Mouse (Mus musculus) forelimb bud, embryonic 11.5 days (tissue): ENCODE measurements around the gene Il6ra.
"Not testable (repeated sequence)": the region's sequence is repeated elsewhere in the genome, so short reads cannot be mapped to it uniquely, and the experiment has no call there.

Experiments
- DNase-seq: peaks from one replicate; pipeline ENCODE4 v3.0.0-alpha.2; 2012; ENCODE audit warnings: low read depth, low spot score

Il6ra gene

GRCm38 (mm10) chr3:89875781-89876180 is 37.2 kb downstream of the Il6ra start:
- no peak for DNase-seq

DNA sequence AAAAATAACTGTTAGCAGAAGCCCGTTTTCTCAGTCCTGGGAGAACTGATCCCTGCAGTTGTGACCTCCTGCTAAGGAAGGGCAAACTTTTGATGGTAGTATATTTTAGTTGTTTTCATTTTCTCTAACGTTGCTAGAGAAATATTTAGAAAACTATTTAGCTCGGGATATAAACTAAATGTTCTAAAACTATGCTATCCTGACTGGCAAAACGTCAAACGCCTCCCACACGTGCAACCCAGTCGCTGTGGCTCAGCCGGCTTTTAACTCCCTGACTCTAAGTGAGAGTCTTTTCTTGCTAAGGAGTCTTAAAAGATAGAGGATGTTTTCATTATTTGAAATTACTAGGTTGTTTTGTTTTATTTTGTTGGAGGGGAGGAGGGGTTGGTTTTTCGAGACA is 38.0 kb downstream of the Il6ra start:
- no peak for DNase-seq

GRCm38 (mm10) chr3:89874076-89874475 is 38.9 kb downstream of the Il6ra start:
- DNase-seq = no peak

- no peak for DNase-seq
Observed at GRCm38 (mm10) chr3:89872684-89873083, 40.3 kb downstream of the Il6ra start.

DNA sequence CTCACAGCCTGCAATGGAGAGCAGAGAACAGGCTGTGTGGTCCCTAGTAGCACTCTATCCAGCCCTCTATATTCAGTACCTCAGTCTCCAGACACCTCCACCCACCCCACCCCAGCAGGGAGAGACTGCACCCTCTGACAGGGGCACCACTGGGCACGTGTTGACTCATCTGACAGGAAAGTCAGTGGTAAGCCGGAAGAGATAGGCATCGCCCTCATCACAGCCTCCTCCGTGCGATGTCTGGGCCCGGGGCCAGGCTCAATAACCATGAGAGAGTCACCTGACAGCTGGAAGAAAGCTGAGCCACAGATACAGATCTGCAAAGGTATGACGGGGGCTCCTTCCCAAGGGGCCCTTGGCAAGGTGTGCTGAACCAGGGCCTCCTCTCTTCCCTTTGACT is 40.8 kb downstream of the Il6ra start:
- DNase-seq = no peak

DNA sequence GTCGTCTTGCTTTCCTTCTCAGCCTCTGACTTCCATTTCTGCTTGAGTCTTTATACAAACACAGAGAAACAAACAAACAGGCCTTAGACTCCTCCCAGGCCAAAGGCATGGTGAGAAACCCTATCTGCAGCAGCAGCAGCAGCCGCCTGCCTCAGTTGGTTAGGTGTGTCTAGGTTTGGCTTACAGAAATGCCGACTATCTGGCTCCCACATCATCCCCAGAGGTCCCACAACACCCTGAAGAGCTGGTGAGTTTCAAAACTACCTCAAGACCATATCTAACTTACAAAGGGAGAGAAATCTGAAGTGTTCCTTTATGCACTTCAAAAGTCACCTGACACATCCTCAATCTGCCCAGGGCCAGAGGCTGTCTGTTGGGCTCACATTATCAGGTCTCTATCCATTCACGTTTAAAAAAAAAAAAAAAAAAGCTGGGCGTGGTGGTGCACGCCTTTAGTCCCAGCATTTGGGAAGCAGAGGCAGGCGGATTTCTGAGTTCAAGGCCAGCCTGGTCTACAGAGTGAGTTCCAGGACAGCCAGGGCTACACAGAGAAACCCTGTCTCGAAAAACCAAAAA is 41.6 kb downstream of the Il6ra start:
- no peak for DNase-seq

DNA sequence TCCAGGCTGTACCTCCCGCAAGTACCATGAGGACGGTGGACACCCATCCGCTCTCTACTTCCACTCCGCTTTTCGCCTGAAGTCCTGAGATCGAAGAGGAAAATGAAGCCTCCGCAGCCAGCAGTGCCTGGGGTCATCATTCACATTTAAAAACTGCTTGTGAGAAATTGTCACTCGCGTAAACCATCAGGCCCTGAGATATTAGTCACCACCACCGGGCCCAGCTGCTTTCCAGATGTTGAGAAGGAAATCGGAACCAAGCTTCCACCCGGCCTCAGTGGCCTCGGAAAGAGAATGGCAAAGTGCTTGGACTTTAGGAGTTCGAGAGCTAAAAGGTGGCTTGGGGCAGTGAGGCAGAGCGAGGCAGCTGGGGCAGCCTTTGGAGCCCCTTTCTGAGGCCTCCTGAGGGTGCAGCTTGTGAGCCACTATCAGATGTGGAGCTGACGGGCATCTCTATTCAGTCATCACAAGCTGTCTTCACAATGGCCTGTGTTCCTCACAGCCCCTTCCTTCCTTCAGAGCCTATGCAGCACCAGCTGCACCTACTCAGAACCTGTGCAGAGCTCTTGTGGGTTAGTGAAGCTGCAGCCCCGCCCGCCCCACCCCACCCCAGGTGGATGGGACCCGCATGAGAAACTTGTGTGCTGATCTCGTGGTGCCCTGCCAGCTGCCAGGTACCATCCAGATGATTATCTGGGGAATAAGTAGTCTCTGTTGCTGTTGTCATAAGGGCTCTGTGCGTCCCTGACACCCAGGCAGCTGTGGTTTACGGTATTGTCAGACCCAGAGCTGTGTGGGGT is 42.3 kb downstream of the Il6ra start:
- DNase-seq = no peak

- DNase-seq = no peak
Observed at GRCm38 (mm10) chr3:89869556-89869955, 43.4 kb downstream of the Il6ra start.

DNA sequence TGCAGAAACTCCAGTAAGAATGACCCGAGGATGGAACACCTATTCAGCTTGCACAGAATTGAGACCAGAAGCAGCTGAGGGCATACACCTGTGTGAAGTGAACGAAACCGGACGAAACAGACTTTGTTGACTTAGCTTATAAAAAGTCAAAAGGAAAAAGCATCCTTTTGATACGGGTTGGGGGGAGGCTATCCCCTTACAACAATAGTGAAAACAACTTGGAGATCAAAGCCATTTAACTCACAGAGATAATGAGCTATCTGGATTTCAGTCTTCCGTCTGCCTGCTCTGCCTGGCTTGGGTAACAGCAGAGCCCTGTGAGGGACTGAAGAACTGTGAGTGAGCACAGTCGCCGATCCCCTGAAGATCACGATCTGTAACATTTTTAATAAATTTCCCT is 44.0 kb downstream of the Il6ra start:
- no peak for DNase-seq

GRCm38 (mm10) chr3:89868357-89868756 is 44.6 kb downstream of the Il6ra start:
- no peak for DNase-seq

DNA sequence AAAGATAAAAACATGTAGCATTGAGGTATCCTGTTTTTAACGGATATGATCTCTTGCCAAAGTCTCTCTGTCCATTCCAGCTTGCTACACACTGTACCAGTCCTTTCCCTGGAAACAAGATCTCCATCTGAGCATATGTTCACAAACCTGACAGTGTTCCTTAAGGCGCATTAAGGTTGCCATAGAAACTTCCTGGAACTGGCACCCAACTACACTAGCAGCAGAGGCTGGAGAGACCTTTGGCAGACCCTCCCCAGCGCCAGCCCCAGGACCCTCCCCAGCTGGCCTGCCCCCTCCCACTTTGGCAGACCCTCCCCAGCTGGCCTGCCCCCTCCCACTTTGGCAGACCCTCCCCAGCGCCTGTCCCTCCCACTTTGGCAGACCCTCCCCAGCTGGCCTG is 45.3 kb downstream of the Il6ra start:
- DNase-seq = no peak

- no peak for DNase-seq
Observed at GRCm38 (mm10) chr3:89865764-89866163, 47.2 kb downstream of the Il6ra start.

DNA sequence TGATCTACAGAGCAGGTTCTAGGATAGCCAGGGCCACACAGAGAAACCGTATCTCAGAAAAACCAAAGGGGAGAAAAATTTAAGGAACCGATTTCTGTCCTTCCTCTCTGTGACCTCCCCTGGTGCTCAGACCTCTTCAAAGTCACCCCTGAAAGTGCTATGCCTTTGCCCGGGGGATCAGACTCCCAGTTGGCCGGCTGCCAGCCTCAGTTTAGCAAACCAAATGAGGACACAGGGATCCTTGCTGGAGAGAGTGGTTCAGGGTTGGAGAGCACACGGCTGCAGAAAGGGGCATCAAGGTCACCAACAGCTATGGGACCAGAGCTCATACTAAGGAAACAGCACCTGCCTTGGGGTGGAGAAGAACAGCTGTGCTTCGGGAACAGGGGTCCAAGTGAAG is 48.0 kb downstream of the Il6ra start:
- no peak for DNase-seq

DNA sequence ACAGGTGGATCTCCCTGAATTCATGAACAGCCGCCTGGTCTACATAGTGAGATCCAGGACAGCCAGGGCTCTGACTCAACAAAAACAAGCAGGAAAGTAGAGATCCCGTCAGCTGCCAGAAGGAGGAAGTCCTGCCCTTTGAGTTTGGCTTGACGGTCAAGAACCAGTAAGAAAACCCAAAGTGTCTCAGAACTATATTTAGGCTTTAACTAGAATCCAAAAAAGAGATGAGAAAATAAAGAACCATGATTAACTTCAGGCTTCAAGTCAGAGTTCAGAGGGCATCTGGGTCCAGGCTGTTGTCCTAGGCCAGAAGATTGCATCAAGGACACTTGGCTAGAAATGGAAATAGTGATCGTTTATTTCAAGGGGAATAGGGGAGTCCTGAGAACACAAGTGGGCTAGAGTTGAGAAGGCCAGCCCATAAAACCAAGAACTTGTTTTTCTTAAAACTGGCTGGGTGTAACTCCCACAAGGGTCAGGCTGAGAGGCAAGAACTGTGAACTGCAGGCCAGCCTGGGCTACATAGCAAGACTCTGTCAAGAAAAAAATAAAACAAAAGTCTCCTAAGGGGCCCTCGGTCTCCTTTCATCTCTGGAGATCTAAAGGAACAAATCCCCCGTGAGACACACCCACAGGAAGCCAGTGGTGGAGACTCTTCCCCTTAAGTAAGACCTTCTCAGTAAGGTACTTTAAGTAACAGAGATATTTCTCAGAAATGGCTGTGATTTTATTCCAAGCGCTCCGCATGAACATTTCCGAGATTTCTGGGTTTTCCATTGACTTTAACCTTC is 49.1 kb downstream of the Il6ra start:
- no peak for DNase-seq

- not testable (repeated sequence) for DNase-seq
Observed at GRCm38 (mm10) chr3:89863276-89863675, 49.7 kb downstream of the Il6ra start.

DNA sequence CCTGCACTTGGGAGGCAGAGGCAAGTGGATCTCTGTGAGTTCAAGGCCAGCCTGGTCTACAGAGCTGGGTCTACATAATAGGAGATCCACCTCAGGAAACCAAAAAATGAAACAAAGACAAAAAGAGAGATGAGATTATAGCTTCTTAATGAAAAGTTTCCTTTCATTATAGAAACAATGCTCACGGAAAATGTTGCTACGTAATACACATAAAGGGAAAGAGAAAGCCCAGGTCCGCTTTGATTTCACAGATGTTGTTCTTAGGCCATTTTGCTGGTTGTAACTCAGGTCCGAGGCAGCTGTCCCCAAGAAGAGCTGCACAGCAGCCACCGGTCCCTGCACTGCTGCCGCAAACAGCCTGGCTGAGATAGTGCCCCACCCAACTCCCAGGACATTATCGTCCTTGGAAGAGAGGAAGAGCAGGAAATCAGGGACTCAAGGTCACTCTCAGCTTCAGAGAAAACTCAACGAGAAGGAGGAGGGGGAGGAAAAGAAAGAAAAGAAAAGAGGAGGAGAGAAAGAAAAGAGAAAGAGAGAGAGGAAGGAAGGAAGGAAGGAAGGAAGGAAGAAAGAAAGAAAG is 50.7 kb downstream of the Il6ra start:
- no peak for DNase-seq

DNA sequence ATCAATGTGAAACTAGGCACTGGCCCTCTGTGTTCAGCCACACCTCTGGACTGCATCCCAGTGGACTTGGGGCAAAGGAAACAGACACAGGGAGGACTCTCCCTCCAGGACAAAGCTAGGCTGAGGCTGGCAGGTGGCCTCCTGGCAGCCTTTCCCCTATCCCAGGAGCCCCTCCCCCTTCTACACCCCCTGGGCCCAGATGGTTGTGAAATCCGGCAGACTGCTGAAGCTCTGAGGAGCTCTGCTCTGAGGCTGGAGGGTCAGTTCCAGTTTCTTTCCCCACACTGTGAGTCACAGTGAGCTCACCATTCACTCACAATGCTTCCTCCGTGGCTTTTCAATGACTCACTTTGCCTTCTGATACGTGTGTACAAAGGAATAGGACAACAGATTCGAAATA is 51.9 kb downstream of the Il6ra start:
- no peak for DNase-seq

DNA sequence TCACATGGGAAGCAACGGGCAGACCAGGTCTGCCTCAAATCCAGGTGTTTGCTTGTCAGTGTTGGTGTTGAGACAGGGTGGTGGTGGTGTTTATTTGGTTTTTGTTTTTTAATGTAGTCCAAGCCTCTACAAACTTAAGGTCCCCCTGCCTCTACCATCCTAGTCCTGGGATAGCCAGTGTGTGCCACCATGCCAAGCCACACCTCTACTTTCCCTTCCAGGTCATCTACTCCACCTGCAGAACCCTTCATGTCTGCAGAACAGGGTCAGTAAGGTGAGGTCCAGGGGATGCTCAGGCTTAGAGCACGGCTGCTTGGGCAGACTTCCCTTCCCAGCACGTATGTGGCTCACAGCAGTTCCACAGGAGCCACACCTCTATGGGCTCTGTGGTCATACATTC is 52.7 kb downstream of the Il6ra start:
- DNase-seq = no peak

DNA sequence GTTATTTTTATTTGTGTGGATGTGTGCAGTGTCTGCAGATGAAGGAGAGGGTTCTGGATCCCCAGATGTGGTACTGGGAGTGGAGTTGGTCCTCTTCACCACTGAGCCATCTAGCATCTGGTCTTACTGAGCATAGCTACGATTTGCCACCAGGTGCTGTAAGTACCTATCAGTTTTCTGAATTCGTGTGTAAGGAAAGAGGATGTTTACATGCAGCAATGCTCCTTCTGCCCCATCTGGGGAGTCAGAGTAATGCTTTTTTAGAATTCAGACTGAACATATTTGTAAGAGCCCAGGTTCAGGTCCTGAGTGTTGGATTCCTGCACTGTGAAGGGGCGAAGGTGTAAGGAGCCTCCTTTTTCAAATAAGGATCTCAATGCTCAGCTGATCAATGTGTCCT is 53.1 kb downstream of the Il6ra start:
- DNase-seq = no peak

DNA sequence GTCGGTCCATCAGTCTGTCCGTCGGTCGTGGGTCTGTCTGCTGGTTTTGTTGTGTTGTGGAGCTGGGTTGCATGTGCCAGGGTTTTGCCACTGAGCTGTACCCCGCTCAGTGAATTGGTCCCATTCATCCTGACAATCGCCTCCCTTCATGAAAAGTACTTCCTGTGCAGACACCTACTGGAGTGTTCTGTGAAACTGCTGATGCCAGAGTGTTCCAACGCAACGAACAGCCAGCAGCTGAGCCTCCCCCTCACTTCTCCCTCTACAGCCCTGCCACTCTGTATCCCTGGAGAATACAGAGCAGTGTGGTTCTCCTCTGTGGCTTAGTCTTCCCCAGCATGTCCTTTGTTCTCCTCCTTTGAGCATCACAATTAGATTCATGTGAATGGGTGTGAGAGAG is 54.1 kb downstream of the Il6ra start:
- DNase-seq = no peak

GRCm38 (mm10) chr3:89858123-89858522 is 54.9 kb downstream of the Il6ra start:
- DNase-seq = peak; percentile 77

DNA sequence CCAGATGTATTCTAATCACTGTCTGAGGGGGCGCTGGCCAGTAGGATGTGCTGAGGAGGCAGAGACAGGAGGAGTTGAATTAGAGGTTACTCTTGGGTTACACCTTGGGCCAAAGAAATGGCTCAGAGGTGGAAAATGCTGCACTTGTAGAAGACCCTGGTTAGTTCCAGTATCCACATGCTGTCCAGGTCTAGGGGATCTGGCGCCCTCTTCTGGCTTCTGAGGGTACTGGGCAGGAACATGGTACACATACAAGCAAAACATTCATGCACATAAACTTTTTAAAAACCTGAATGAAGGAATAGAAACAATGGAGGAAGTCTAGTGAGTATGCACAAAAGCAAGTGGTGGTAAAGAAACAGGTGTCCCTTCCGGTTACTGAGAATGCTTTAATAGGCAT is 55.6 kb downstream of the Il6ra start:
- DNase-seq = no peak
